Mouse (Mus musculus) small intestine, adult 2 months (tissue): ENCODE results near the gene Plgrkt. TPM values are rescaled to one million over a fixed set of nuclear protein-coding genes. Genes with fewer than 3 reads are reported as not detected.

ENCODE experiments used
- H3K27ac ChIP-seq: fragments of 200-500 bp; 2 replicates; pipeline ENCODE4 v1.5.1; 2012; ENCODE audit warnings: low read depth, low read length, control low read depth, inconsistent platforms; ENCODE audit not compliant: insufficient read depth
- H3K27me3 ChIP-seq: fragments of 200-500 bp; 2 replicates; pipeline ENCODE4 v1.6.1; 2012; ENCODE audit warnings: mild to moderate bottlenecking, moderate library complexity, low read length, inconsistent platforms; ENCODE audit not compliant: control insufficient read depth, insufficient read depth
- H3K36me3 ChIP-seq: fragments of 200-500 bp; 2 replicates; pipeline ENCODE4 v1.6.1; 2012; ENCODE audit warnings: mild to moderate bottlenecking, low read length, control low read depth, inconsistent platforms; ENCODE audit not compliant: control insufficient read depth, insufficient read depth
- H3K4me1 ChIP-seq: fragments of 200-500 bp; 2 replicates; pipeline ENCODE4 v1.6.1; 2012; ENCODE audit warnings: low read length, inconsistent platforms, mixed read lengths; ENCODE audit not compliant: control insufficient read depth, insufficient read depth, insufficient read length
- H3K4me3 ChIP-seq: fragments of 200-500 bp; 2 replicates; pipeline ENCODE4 v1.5.1; 2012; ENCODE audit warnings: low read depth, mild to moderate bottlenecking, control low read depth, inconsistent platforms, low read length, moderate library complexity
- CTCF ChIP-seq: fragments of 200-500 bp; IDR thresholded peaks from 2 replicates; pipeline ENCODE4 v1.5.1; 2012; ENCODE audit warnings: low read depth, mild to moderate bottlenecking, control low read depth, inconsistent platforms, low read length, moderate library complexity, mixed read lengths; ENCODE audit not compliant: insufficient replicate concordance, insufficient read length; ENCODE audit errors: extremely low read depth
- POLR2A ChIP-seq: fragments of 200-500 bp; IDR thresholded peaks from 2 replicates; pipeline ENCODE4 v1.6.1; 2012; ENCODE audit warnings: low read depth, mild to moderate bottlenecking, control low read depth, inconsistent platforms, low read length, moderate library complexity
- WGBS: fragments of 180-500 bp; shearing (Covaris S2); methylation state at CpG from one replicate; pipeline ENCODE4 v1.1.7; 2018; 5-methylcytosine and 5-hydroxymethylcytosine counted together
- polyA plus RNA-seq: library from polyadenylated mRNA; depleted of rRNA; stranded (reverse); fragments of >200 nt; gene quantifications from 2 replicates; pipeline ENCODE4 v1.2.3, GENCODE M21; 2012

Plgrkt gene
- polyA plus RNA-seq, 1 experiment, result 25.6 TPM

DNA sequence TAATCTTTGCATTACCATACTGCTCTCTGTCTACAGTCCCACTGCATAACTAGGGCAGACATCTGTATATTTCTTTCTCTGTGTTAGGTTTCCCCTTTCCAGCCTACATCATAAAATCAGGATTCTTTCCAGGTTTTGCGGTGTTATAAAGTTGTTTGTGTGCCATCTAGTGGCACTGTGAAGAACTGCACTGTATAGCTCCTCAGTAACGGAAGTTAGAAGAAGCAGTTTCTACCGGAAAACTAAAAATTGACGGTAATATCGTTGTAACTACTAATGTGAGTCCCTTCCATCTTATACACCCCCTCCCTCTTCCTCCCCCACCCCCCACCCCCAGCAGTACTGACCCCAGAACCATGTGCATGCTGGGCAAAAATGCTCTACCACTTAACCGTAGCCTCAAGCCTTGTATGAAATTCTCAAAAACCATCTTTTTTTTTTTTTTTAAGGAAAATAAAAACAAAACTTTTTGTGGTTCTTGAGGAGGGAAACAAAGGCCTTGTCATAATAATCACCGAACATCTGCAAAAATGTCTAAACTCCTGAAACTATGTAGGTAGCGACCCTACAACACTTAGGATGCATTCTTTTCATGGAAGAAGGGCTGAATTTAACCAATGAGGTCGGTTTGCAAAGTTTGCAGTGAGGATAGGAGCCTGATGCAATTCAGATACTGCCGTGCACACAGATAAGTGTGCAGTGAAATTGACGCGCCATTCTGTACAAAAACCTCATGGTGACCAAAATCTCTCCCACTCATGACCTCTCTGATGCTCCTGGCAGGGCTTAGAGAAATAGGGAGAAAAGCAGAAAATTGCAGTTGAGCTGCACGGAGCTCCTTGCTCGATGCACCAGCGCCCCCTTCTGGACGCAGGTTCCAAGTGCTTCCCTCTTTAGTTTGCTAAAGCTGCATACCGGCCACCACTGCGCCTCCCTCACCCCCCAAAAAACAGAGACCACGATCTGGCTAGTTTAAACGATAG is 12.0 kb downstream of the Plgrkt start:
- H3K4me3 ChIP-seq, result peak overlapping the region; percentile 9; the same call in 1 of the 2 replicates
- peaks cover 2% of the 10 kb centered on the region; the same call in 1 of the 2 replicates for H3K4me1 ChIP-seq
- H3K27ac ChIP-seq, result no peak overlapping the region
- peaks cover 24% of the 10 kb centered on the region for H3K36me3 ChIP-seq
- WGBS, result 4% methylated on average over 20 of the region's 20 CpGs
- no peak for TF ChIP-seq POLR2A
- TF ChIP-seq CTCF, result peak; percentile 99
- no peaks in the 10 kb centered on the region for H3K27me3 ChIP-seq

DNA sequence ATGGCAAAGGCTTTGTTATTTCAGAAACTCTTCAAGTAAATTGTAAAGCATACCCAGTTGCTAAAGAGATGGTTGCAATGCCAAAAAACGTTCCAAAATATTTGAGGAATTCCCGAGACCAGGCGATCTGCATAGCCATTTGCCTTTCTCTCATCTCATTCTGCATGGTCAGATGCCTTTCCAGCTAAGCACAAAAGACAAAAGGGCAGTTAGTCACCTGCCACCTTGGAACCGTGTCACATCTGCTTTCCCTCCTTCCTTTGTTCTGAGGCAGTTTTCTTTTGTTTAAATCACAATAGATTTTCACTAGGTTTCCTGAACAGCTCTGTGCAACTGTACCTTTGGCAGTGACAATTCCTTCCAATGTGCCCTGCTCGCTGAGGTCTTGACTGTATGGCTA is 16.2 kb downstream of the Plgrkt start:
- H3K27ac ChIP-seq, result no peak overlapping the region
- H3K36me3 ChIP-seq, result peaks cover 19% of the 10 kb centered on the region
- WGBS, result 77% methylated on average over 5 of the region's 5 CpGs
- H3K27me3 ChIP-seq, result no peaks in the 10 kb centered on the region
- no peak overlapping the region for H3K4me3 ChIP-seq
- no peaks in the 10 kb centered on the region for H3K4me1 ChIP-seq
- TF ChIP-seq CTCF, result no peak
- no peak for TF ChIP-seq POLR2A

DNA sequence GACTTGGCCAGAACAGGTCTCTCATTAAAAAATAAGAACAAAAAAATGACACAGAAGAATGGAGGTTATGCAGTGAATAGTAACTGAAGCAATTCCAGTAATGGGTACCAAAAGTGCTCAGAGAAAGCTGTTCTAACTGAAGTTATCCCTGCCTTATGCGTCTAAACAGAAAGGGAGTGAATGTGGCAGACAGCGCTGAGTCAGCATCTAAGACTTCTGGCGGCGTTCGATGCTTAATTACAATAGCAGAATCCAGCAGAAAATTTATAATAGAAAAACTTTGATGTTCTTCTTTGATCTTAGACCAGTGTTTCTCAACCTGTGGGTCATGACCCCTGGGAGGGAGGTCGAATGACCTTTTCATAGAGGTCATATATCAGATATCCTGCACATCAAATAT is 21.6 kb downstream of the Plgrkt start:
- WGBS, result 79% methylated on average over 6 of the region's 6 CpGs
- TF ChIP-seq CTCF (no peak), POLR2A (no peak)
- no peaks in the 10 kb centered on the region for H3K4me1 ChIP-seq
- no peaks in the 10 kb centered on the region for H3K27me3 ChIP-seq
- no peak overlapping the region for H3K4me3 ChIP-seq
- H3K27ac ChIP-seq, result no peak overlapping the region
- H3K36me3 ChIP-seq, result peaks cover 11% of the 10 kb centered on the region

DNA sequence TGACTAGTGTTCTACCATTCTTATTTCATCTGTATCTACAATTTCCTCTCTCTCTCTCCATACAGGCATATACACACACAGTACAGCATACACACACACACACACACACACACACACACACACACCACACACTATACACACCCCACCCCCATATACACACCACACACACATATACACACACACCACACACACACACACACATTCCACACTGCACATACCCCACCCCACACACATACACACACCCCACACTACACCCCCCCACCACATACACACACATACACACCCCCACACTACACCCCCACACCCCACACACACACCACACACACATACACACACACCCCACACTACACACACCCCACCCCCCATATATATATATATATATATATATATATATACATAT is 22.3 kb downstream of the Plgrkt start:
- no peak overlapping the region for H3K4me3 ChIP-seq
- no peak overlapping the region for H3K27ac ChIP-seq
- TF ChIP-seq POLR2A (no peak), CTCF (no peak)
- H3K36me3 ChIP-seq, result peaks cover 7% of the 10 kb centered on the region
- H3K4me1 ChIP-seq, result no peaks in the 10 kb centered on the region
- H3K27me3 ChIP-seq, result no peaks in the 10 kb centered on the region

DNA sequence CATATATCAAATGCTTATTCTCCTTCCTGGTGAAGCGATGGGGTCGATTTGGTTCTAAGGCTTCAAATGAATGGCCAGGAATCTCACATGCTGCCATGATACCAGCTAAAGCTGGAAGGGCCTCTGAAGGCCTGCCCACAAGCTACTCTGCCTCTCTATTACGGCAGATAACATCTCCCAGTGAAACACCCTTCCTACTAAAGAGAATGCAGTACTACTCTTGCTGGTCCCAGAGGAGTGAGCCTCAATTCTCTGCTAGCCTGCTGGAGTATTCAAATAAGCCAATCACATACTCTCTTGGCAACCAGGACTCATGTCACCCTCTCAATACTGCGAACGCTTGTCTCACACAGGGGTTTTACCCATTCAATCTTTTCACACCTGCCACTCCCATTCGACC is 24.9 kb downstream of the Plgrkt start:
- no peaks in the 10 kb centered on the region for H3K4me1 ChIP-seq
- H3K36me3 ChIP-seq, result no peaks in the 10 kb centered on the region
- H3K4me3 ChIP-seq, result no peak overlapping the region
- TF ChIP-seq CTCF (no peak), POLR2A (no peak)
- H3K27ac ChIP-seq, result no peak overlapping the region
- no peaks in the 10 kb centered on the region for H3K27me3 ChIP-seq
- 78% methylated on average over 6 of the region's 6 CpGs for WGBS

DNA sequence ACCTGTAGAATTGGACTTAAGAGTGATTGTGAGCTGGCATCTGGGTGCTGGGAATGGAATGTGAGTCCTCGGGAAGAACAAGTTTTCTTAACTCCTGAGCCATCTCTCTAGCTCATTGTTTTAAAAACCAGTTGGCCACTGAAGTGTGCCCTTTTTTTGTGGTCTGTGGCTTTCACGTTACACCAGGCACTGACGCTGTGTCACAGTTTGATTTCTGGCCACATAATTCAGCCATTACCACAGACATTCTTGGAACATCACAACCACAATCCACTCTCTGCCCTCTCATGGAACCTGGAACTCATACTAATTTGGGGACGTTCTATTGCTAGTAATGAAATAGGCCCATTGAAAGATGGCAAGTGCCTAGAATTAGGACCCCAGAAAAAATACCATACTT is 26.2 kb downstream of the Plgrkt start:
- no peak overlapping the region for H3K27ac ChIP-seq
- no peaks in the 10 kb centered on the region for H3K4me1 ChIP-seq
- TF ChIP-seq POLR2A, result no peak
- no peak for TF ChIP-seq CTCF
- H3K4me3 ChIP-seq, result no peak overlapping the region
- no peaks in the 10 kb centered on the region for H3K36me3 ChIP-seq
- H3K27me3 ChIP-seq, result peaks cover 2% of the 10 kb centered on the region; the same call in 1 of the 2 replicates
- 76% methylated on average over 4 of the region's 4 CpGs for WGBS

DNA sequence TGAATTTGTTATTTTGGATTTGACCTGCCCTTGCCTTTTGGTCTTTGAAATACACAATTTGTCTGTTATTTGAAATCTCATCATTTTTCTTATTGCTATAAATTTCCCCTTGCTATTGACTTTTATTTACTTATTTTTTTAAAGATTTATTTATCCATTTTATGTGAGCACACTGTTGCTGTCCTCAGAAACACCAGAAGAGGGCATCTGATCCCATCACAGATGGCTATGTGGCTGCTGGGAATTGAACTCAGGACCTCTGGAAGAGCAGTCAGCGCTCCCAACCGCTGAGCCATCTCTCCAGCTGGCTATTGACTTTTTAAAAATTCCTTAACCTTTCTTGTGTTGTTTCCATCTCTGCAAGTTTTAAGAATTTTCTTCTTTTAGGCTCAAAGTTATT is 30.6 kb downstream of the Plgrkt start:
- no peak for TF ChIP-seq POLR2A
- 0 out of 2 replicates have a peak, but pooled peaks have one; percentile 11 for TF ChIP-seq CTCF
- WGBS, result 83% methylated on average over 2 of the region's 2 CpGs
- Histone ChIP-seq H3K36me3 (no peaks in the 10 kb centered on the region), H3K4me1 (peaks cover 2% of the 10 kb centered on the region; the same call in 1 of the 2 replicates), H3K27me3 (peaks cover 11% of the 10 kb centered on the region), H3K27ac (no peak overlapping the region), H3K4me3 (no peak overlapping the region)
